Mouse (Mus musculus) forebrain, postnatal 0 days (tissue): ENCODE measurements around the gene Lekr1. TPM values are rescaled to one million over a fixed set of nuclear protein-coding genes. Genes with fewer than 3 reads are reported as not detected.

Experiments
- ATAC-seq: fragments of 200-750 bp; cut with Nextera tagmentation; 2 replicates; pipeline ENCODE4 v1.8.0; 2017; ENCODE audit warnings: mild to moderate bottlenecking, moderate library complexity
- DNase-seq: peaks from one replicate; pipeline ENCODE4 v3.0.0-alpha.2; 2015
- H3K27ac ChIP-seq: fragments of 300-500 bp; sonication (generic); 2 replicates; pipeline ENCODE4 v1.5.1; 2014; ENCODE audit warnings: low read depth, mild to moderate bottlenecking, antibody characterized with exemption, low read length, moderate library complexity, mixed read lengths
- H3K27me3 ChIP-seq: fragments of 300-500 bp; sonication (generic); 2 replicates; pipeline ENCODE4 v1.6.1; 2014; ENCODE audit warnings: mild to moderate bottlenecking, low read length, mixed read lengths; ENCODE audit not compliant: insufficient read depth
- H3K36me3 ChIP-seq: fragments of 300-500 bp; sonication (generic); 2 replicates; pipeline ENCODE4 v1.6.1; 2014; ENCODE audit warnings: mild to moderate bottlenecking, moderate library complexity; ENCODE audit not compliant: insufficient read depth
- H3K4me1 ChIP-seq: fragments of 300-500 bp; sonication (generic); 2 replicates; pipeline ENCODE4 v1.6.1; 2014; ENCODE audit warnings: antibody characterized with exemption; ENCODE audit not compliant: insufficient read depth
- H3K4me2 ChIP-seq: fragments of 300-500 bp; sonication (generic); 2 replicates; pipeline ENCODE4 v1.6.1; 2014; ENCODE audit warnings: low read depth, mild to moderate bottlenecking, moderate library complexity
- H3K4me3 ChIP-seq: fragments of 300-500 bp; sonication (generic); 2 replicates; pipeline ENCODE4 v1.5.1; 2014; ENCODE audit warnings: low read depth, low read length, mixed read lengths
- H3K9ac ChIP-seq: fragments of 300-500 bp; sonication (generic); 2 replicates; pipeline ENCODE4 v1.6.1; 2014; ENCODE audit warnings: mild to moderate bottlenecking
- H3K9me3 ChIP-seq: fragments of 300-500 bp; sonication (generic); 2 replicates; pipeline ENCODE4 v1.6.1; 2016; ENCODE audit warnings: low read length
- CTCF ChIP-seq: sonication (generic); IDR thresholded peaks from 2 replicates; pipeline ENCODE4 v1.5.1; 2016; ENCODE audit warnings: antibody characterized with exemption, control low read depth, low read depth
- WGBS: fragments of 180-500 bp; shearing (Covaris S2); extraction: QIAGEN DNeasy Blood & Tissue Kit; methylation state at CpG from one replicate; pipeline ENCODE4 v1.1.7; 2014; 5-methylcytosine and 5-hydroxymethylcytosine counted together
- polyA plus RNA-seq: library from polyadenylated mRNA; unstranded; fragments of >200 nt; fragmentation: Nextera tagmentation; extraction: Ambion mirVana; gene quantifications from 2 replicates; pipeline ENCODE4 v1.2.1, GENCODE M21; 2015
- total RNA-seq: library from RNA; depleted of rRNA; stranded (reverse); fragments of >200 nt; gene quantifications from 2 replicates; pipeline ENCODE4 v1.2.3, GENCODE M21; 2014

Gene Lekr1
- total and polyA plus RNA-seq, 2 experiments from 2014 or later: 3.8 to 4.8 TPM

GRCm38 (mm10) chr3:65639454-65640014, 26.5 kb upstream of the Lekr1 start:
- H3K27ac ChIP-seq: no peak overlapping the region
- DNase-seq (no peak), ATAC-seq (no peak)
- H3K9ac ChIP-seq: no peak overlapping the region
- H3K4me3 ChIP-seq: no peak overlapping the region
- H3K4me1 ChIP-seq: no peaks in the 10 kb centered on the region
- H3K4me2 ChIP-seq: no peak overlapping the region
- H3K9me3 ChIP-seq: no peaks in the 10 kb centered on the region
- WGBS: 93% methylated on average over 5 of the region's 5 CpGs
- H3K36me3 ChIP-seq: no peaks in the 10 kb centered on the region
- no peak for TF ChIP-seq CTCF
- H3K27me3 ChIP-seq: no peaks in the 10 kb centered on the region

GRCm38 (mm10) chr3:65642959-65643358, 23.1 kb upstream of the Lekr1 start:
- no peak overlapping the region for H3K9ac ChIP-seq
- WGBS: 90% methylated on average over 2 of the region's 2 CpGs
- no peak for TF ChIP-seq CTCF
- no peaks in the 10 kb centered on the region for H3K9me3 ChIP-seq
- H3K36me3 ChIP-seq: no peaks in the 10 kb centered on the region
- ATAC-seq (no peak), DNase-seq (no peak)
- no peak overlapping the region for H3K4me2 ChIP-seq
- no peak overlapping the region for H3K27ac ChIP-seq
- no peaks in the 10 kb centered on the region for H3K4me1 ChIP-seq
- H3K27me3 ChIP-seq: no peaks in the 10 kb centered on the region
- no peak overlapping the region for H3K4me3 ChIP-seq

GRCm38 (mm10) chr3:65643654-65644053, 22.4 kb upstream of the Lekr1 start:
- Histone ChIP-seq H3K4me1 (no peaks in the 10 kb centered on the region), H3K9me3 (no peaks in the 10 kb centered on the region), H3K4me2 (no peak overlapping the region), H3K4me3 (no peak overlapping the region), H3K27ac (no peak overlapping the region), H3K36me3 (no peaks in the 10 kb centered on the region), H3K9ac (no peak overlapping the region), H3K27me3 (no peaks in the 10 kb centered on the region)
- TF ChIP-seq CTCF: no peak
- 88% methylated on average over 1 of the region's 1 CpGs for WGBS
- DNase-seq: no peak
- no peak for ATAC-seq

- ATAC-seq (no peak), DNase-seq (no peak)
- H3K4me2 ChIP-seq: no peak overlapping the region
- no peaks in the 10 kb centered on the region for H3K9me3 ChIP-seq
- no peak overlapping the region for H3K4me3 ChIP-seq
- no peaks in the 10 kb centered on the region for H3K27me3 ChIP-seq
- no peak overlapping the region for H3K27ac ChIP-seq
- no peaks in the 10 kb centered on the region for H3K36me3 ChIP-seq
- TF ChIP-seq CTCF: no peak
- 81% methylated on average over 8 of the region's 8 CpGs for WGBS
- H3K4me1 ChIP-seq: no peaks in the 10 kb centered on the region
- H3K9ac ChIP-seq: no peak overlapping the region
Measured at GRCm38 (mm10) chr3:65647592-65647991, 18.4 kb upstream of the Lekr1 start.

GRCm38 (mm10) chr3:65648913-65649312, 17.1 kb upstream of the Lekr1 start:
- no peak for DNase-seq
- TF ChIP-seq CTCF: no peak
- Histone ChIP-seq H3K36me3 (no peaks in the 10 kb centered on the region), H3K4me2 (no peak overlapping the region), H3K4me3 (no peak overlapping the region), H3K9ac (no peak overlapping the region), H3K27ac (no peak overlapping the region), H3K9me3 (no peaks in the 10 kb centered on the region), H3K27me3 (no peaks in the 10 kb centered on the region), H3K4me1 (no peaks in the 10 kb centered on the region)
- 35% methylated on average over 1 of the region's 1 CpGs for WGBS
- ATAC-seq: no peak

GRCm38 (mm10) chr3:65650156-65650815, 15.7 kb upstream of the Lekr1 start:
- ATAC-seq: no peak

GRCm38 (mm10) chr3:65654541-65655206, 11.4 kb upstream of the Lekr1 start:
- H3K36me3 ChIP-seq: no peaks in the 10 kb centered on the region
- WGBS: 87% methylated on average over 10 of the region's 10 CpGs
- H3K27me3 ChIP-seq: no peaks in the 10 kb centered on the region
- no peak for TF ChIP-seq CTCF
- ATAC-seq (no peak), DNase-seq (no peak)
- no peaks in the 10 kb centered on the region for H3K4me1 ChIP-seq
- H3K4me3 ChIP-seq: no peak overlapping the region
- H3K9ac ChIP-seq: no peak overlapping the region
- H3K4me2 ChIP-seq: no peak overlapping the region
- no peak overlapping the region for H3K27ac ChIP-seq
- no peaks in the 10 kb centered on the region for H3K9me3 ChIP-seq

More at GRCm38 (mm10) chr3:65650156-65650815, 15.7 kb upstream of the Lekr1 start:
- Histone ChIP-seq H3K4me2 (no peak overlapping the region), H3K36me3 (no peaks in the 10 kb centered on the region), H3K9ac (no peak overlapping the region), H3K4me3 (no peak overlapping the region), H3K27me3 (no peaks in the 10 kb centered on the region), H3K9me3 (no peaks in the 10 kb centered on the region), H3K27ac (no peak overlapping the region), H3K4me1 (no peaks in the 10 kb centered on the region)
- 41% methylated on average over 7 of the region's 7 CpGs for WGBS
- TF ChIP-seq CTCF: no peak
- no peak for DNase-seq
